Mouse (Mus musculus): ENCODE results near the gene Col4a1. TPM values are rescaled to one million over a fixed set of nuclear protein-coding genes. Genes with fewer than 3 reads are reported as not detected.
A peak's percentile ranks its signal among the peaks of the same experiment; 100 is the strongest.

Gene Col4a1
- polyA plus RNA-seq (2014; fragmentation: Nextera tagmentation; extraction: Ambion mirVana) = 118 and 130 TPM in 2 replicates

DNA sequence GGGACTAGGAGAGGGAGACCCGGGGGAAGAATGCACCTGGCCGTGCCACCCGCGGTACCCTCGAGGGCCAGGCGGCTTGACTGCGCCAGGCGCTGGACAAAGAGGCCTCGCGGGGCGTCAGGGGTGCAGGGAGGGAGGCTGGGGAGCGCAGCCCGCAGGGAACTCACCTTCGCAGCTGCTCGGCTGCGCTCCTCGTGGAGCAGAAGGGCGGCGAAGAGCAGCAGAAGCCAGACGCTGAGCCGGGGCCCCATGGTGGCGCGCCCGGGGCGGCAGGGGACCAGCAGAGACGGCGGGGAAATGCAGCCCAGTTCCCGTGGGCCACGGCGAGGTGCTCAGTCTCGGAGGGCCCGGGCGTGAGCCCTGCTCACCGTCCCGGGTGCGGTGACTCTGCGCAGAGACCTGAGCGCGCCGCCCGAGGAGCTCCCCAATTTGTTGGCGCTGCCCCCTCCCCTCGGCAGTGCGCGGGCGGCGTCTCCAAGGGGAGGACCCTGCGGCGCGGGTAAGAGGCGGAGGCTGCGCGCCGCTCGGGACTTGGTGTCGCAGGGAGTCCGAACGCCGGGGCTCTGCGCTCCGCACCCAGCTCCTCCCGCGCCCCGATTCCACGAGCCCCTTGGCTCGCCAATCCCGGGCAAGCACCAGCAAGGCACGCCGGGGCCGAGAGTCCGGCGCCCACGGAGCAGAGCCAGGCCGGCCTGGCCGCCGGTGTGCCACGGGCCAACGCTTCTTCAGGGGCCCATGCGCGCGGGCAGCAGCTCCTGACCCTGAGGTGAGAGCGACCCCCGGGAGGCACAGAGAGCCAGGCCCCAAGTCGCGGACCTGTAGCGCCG is at the start of gene Col4a1, which contains the start of gene Col4a2:
Gene Col4a1 (minus strand): TSS at position 478 of the 827 bp plus-strand sequence.
Gene Col4a2 (plus strand): TSS at position 457 of the 827 bp plus-strand sequence.
- Histone ChIP-seq H3K9me3 (ENCODE audit: control insufficient read depth, low read length) (no peaks in the 10 kb centered on the region), H3K27me3 (ENCODE audit: control insufficient read depth, insufficient read depth, low read length) (peaks cover 34% of the 10 kb centered on the region), H3K4me2 (ENCODE audit: low read depth, low read length, severe bottlenecking) (peak within 1 kb of the TSS; percentile 96), H3K9ac (ENCODE audit: low read length) (peak within 1 kb of the TSS; percentile 73), H3K4me3 (ENCODE audit: low read depth, low read length) (peak within 1 kb of the TSS; percentile 62), H3K36me3 (ENCODE audit: control insufficient read depth, insufficient read depth, low read length) (no peaks in the 10 kb centered on the region), H3K4me1 (replicated peaks; ENCODE audit: control insufficient read depth, insufficient read depth, low read length) (peaks cover 15% of the 10 kb centered on the region), H3K27ac (ENCODE audit: low read depth, low read length) (peak within 1 kb of the TSS; percentile 25; the same call in 1 of the 2 replicates)
- DNase-seq (ENCODE audit: low spot score) (peak; percentile 86), ATAC-seq (replicated peaks; ENCODE audit: low FRiP score) (peak; percentile 72)
- WGBS = under 1% methylated on average over 80 of the region's 87 CpGs

DNA sequence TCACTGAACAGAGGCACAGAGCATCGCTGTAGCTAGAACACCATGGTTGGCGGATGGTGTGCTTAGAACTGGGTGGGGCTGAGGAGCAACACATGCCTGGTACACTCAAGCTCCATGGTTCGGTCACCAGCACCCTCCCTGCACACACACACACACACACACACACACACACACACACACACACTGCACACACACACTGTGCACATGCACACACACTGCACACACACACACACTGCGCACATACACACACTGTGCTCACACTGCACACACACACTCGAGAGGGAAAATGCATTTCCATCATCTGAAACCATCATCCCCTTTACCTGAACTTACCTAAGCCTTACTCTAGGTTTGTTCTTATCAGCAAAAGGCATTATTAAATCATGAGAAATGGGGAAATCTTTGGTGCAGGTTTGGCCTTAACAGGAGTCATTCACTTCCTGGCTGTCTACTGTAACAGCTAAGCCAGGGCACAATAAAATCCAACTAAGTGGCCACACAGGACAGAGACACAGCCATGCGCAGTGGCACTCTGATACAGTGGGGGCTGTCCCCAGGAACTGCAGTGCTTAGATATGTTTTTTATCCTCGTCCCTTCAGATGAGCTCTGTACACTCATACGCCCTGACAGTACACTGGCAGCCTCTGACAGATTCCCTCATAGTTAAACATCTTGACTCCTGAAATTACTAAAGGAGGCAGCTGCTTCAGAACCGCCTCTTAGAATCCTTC is 49.1 kb upstream of the Col4a1 start:
- no peaks in the 10 kb centered on the region for H3K36me3 ChIP-seq (ENCODE audit: control insufficient read depth, insufficient read depth, low read length)
- DNase-seq (ENCODE audit: low spot score) = no peak
- peak overlapping the region; percentile 39 for H3K27ac ChIP-seq (ENCODE audit: low read depth, low read length)
- H3K9ac ChIP-seq (ENCODE audit: low read length) = peak overlapping the region; percentile 4; the same call in 1 of the 2 replicates
- no peak; the same call in 1 of the 2 replicates for ATAC-seq (replicated peaks; ENCODE audit: low FRiP score)
- no peak overlapping the region for H3K4me3 ChIP-seq (ENCODE audit: low read depth, low read length)
- no peaks in the 10 kb centered on the region for H3K9me3 ChIP-seq (ENCODE audit: control insufficient read depth, low read length)
- 69% methylated on average over 9 of the region's 9 CpGs for WGBS
- H3K27me3 ChIP-seq (ENCODE audit: control insufficient read depth, insufficient read depth, low read length) = no peaks in the 10 kb centered on the region
- peaks cover 20% of the 10 kb centered on the region; the same call in 1 of the 2 replicates for H3K4me1 ChIP-seq (replicated peaks; ENCODE audit: control insufficient read depth, insufficient read depth, low read length)
- no peak overlapping the region for H3K4me2 ChIP-seq (ENCODE audit: low read depth, low read length, severe bottlenecking)

DNA sequence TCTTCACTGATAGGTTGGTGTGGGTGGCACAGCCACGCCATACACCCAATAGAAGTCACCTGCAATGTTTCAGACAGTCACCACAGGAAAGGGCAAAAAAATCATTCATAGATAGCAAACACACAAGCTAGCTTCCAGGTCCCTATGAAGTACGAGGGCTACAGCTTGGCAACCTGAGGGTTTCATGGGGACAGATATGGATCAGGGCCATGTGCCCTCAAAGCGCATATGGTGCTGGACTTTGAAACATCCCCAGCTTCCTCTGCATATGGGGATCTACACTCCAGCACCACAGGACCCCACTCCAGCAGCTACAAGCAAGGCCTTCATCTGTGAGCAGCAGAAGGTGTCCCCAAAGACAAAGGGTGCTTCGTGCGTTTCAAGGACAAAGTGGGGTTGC is 47.2 kb upstream of the Col4a1 start:
- H3K27me3 ChIP-seq (ENCODE audit: control insufficient read depth, insufficient read depth, low read length) = no peaks in the 10 kb centered on the region
- no peaks in the 10 kb centered on the region for H3K36me3 ChIP-seq (ENCODE audit: control insufficient read depth, insufficient read depth, low read length)
- no peak overlapping the region for H3K9ac ChIP-seq (ENCODE audit: low read length)
- no peak for DNase-seq (ENCODE audit: low spot score)
- no peak overlapping the region for H3K4me2 ChIP-seq (ENCODE audit: low read depth, low read length, severe bottlenecking)
- no peak overlapping the region for H3K4me3 ChIP-seq (ENCODE audit: low read depth, low read length)
- H3K9me3 ChIP-seq (ENCODE audit: control insufficient read depth, low read length) = no peaks in the 10 kb centered on the region
- peaks cover 20% of the 10 kb centered on the region; the same call in 1 of the 2 replicates for H3K4me1 ChIP-seq (replicated peaks; ENCODE audit: control insufficient read depth, insufficient read depth, low read length)
- H3K27ac ChIP-seq (ENCODE audit: low read depth, low read length) = no peak overlapping the region
- ATAC-seq (replicated peaks; ENCODE audit: low FRiP score) = no peak
- WGBS = 86% methylated on average over 5 of the region's 5 CpGs

DNA sequence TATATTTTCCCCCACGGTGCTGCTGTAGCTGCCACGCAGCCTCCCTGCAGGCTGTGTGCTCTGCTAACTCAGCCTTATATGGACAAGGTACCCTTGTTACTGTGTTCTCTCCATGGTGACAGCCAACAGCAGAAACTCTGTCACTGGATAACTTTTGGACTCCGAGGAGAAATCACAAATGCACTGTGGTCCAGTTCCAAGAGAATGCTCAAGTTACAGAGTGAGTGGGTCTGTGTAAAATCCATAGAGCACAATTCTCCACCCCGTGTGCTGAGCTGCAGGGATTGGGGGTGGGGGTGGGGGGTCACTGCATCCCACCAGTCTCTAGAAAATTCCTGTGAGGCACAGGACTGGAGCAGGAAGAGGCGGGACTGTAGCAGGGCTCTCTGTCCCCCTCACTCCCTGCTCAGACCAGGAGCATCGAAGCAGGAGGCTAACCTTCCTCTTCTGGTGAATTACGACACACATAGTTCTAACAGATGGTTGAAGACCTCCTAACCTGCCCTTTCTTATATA is 45.4 kb upstream of the Col4a1 start:
- H3K27me3 ChIP-seq (ENCODE audit: control insufficient read depth, insufficient read depth, low read length) = no peaks in the 10 kb centered on the region
- DNase-seq (ENCODE audit: low spot score) (no peak), ATAC-seq (replicated peaks; ENCODE audit: low FRiP score) (no peak)
- H3K4me1 ChIP-seq (replicated peaks; ENCODE audit: control insufficient read depth, insufficient read depth, low read length) = peaks cover 13% of the 10 kb centered on the region; the same call in 1 of the 2 replicates
- H3K36me3 ChIP-seq (ENCODE audit: control insufficient read depth, insufficient read depth, low read length) = no peaks in the 10 kb centered on the region
- H3K4me3 ChIP-seq (ENCODE audit: low read depth, low read length) = no peak overlapping the region
- no peak overlapping the region for H3K4me2 ChIP-seq (ENCODE audit: low read depth, low read length, severe bottlenecking)
- WGBS = 76% methylated on average over 7 of the region's 7 CpGs
- no peaks in the 10 kb centered on the region for H3K9me3 ChIP-seq (ENCODE audit: control insufficient read depth, low read length)
- no peak overlapping the region for H3K9ac ChIP-seq (ENCODE audit: low read length)
- H3K27ac ChIP-seq (ENCODE audit: low read depth, low read length) = no peak overlapping the region

DNA sequence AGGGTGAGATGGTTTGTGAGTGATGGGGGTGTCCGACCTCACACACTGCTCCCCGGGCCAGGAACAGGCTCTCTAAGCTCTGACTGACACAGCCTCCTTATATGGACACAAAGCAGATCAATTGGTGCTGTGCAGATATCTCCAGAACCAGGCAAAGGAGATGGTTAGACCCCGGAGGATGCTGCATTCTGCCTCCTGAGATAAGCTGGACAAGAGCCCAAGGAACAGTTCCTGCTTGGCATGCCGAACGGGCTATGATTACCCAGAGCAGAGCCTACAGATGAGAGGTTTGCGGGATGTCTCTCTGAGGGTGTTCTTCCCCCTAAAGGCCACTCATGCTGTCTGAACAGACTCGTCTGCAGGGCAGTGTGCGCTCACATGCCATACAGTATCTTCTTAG is 44.1 kb upstream of the Col4a1 start:
- H3K4me3 ChIP-seq (ENCODE audit: low read depth, low read length) = no peak overlapping the region
- no peak overlapping the region for H3K27ac ChIP-seq (ENCODE audit: low read depth, low read length)
- WGBS = 90% methylated on average over 8 of the region's 8 CpGs
- H3K27me3 ChIP-seq (ENCODE audit: control insufficient read depth, insufficient read depth, low read length) = no peaks in the 10 kb centered on the region
- H3K9me3 ChIP-seq (ENCODE audit: control insufficient read depth, low read length) = no peaks in the 10 kb centered on the region
- H3K4me1 ChIP-seq (replicated peaks; ENCODE audit: control insufficient read depth, insufficient read depth, low read length) = peaks cover 5% of the 10 kb centered on the region; the same call in 1 of the 2 replicates
- H3K36me3 ChIP-seq (ENCODE audit: control insufficient read depth, insufficient read depth, low read length) = no peaks in the 10 kb centered on the region
- H3K9ac ChIP-seq (ENCODE audit: low read length) = no peak overlapping the region
- no peak for ATAC-seq (replicated peaks; ENCODE audit: low FRiP score)
- DNase-seq (ENCODE audit: low spot score) = no peak
- H3K4me2 ChIP-seq (ENCODE audit: low read depth, low read length, severe bottlenecking) = no peak overlapping the region

DNA sequence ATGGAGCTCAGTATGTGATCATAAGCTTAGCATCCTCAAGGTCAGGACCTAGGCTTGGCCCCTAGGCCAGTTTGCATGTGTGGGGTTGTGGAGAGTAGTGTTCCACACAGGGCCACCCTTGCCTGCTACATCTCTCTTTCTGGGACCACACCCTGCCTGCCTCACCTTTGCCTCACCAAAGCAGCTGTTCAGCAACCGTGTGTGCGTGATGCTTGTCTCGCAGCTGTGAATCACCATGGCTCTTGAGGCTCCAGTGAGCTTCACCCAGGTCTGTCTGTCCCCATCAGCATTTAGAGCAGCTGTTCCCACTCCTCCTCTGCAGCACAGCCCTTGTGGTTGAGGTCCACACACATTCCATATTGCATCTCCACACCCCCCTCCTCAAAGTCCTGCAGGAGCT is 43.3 kb upstream of the Col4a1 start:
- Histone ChIP-seq H3K9me3 (ENCODE audit: control insufficient read depth, low read length) (no peaks in the 10 kb centered on the region), H3K4me1 (replicated peaks; ENCODE audit: control insufficient read depth, insufficient read depth, low read length) (peaks cover 3% of the 10 kb centered on the region; the same call in 1 of the 2 replicates), H3K36me3 (ENCODE audit: control insufficient read depth, insufficient read depth, low read length) (no peaks in the 10 kb centered on the region), H3K27me3 (ENCODE audit: control insufficient read depth, insufficient read depth, low read length) (no peaks in the 10 kb centered on the region), H3K4me3 (ENCODE audit: low read depth, low read length) (no peak overlapping the region), H3K9ac (ENCODE audit: low read length) (no peak overlapping the region), H3K27ac (ENCODE audit: low read depth, low read length) (no peak overlapping the region), H3K4me2 (ENCODE audit: low read depth, low read length, severe bottlenecking) (no peak overlapping the region)
- DNase-seq (ENCODE audit: low spot score) = no peak
- ATAC-seq (replicated peaks; ENCODE audit: low FRiP score) = no peak
- WGBS = 85% methylated on average over 3 of the region's 3 CpGs

DNA sequence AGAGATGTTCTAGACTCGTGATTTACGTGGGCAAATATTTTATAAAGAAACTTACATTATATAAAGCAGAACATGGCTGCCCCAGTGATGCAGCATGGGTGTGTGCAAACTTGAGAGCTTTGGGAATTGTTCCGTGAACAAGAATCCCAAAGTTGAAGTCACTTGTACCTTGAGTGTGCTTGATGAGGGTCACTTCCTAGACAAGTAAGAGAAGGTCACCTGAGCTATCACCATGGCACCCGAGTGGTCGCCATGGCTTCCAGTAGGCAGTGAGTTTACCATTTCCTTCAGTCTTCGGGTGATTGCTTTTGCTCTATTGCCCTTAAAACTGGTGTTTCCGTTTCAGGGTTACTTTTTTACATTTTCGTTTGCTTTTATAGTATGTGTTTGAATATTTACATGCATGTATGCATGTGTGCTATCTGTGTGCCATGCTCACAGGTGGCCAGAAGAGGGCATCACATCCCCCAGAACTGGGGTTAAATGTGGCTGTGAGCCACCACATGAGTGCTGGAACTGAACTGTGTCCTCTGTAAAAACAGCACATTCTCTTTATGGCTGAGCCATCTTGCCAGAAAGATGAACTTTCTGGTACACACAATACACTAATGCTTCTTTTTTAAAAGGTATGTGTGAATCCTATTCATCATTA is 42.3 kb upstream of the Col4a1 start:
- Histone ChIP-seq H3K4me1 (replicated peaks; ENCODE audit: control insufficient read depth, insufficient read depth, low read length) (no peaks in the 10 kb centered on the region), H3K4me3 (ENCODE audit: low read depth, low read length) (no peak overlapping the region), H3K9ac (ENCODE audit: low read length) (no peak overlapping the region), H3K27me3 (ENCODE audit: control insufficient read depth, insufficient read depth, low read length) (no peaks in the 10 kb centered on the region), H3K9me3 (ENCODE audit: control insufficient read depth, low read length) (no peaks in the 10 kb centered on the region), H3K4me2 (ENCODE audit: low read depth, low read length, severe bottlenecking) (no peak overlapping the region), H3K36me3 (ENCODE audit: control insufficient read depth, insufficient read depth, low read length) (no peaks in the 10 kb centered on the region), H3K27ac (ENCODE audit: low read depth, low read length) (no peak overlapping the region)
- WGBS = 92% methylated on average over 8 of the region's 8 CpGs
- ATAC-seq (replicated peaks; ENCODE audit: low FRiP score) (no peak), DNase-seq (ENCODE audit: low spot score) (no peak)

DNA sequence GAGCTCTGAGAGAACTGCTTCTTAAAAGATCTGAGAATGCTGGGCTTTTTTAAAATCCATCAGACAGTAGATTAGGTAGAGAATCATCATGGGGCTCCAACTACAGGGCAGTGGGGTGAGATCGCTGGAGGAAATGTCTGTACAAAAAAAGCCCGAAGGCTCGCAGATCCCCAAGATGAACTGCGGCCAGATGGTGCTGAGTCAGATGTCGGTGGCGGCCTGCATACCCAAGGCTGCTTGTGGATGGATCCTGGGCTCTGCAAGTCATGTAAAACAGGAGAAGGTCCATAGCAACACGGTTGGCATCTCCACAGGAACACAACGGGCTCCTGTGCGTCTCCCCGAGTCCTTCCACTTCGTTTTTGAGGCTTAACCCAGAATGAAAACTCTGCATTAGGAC is 39.9 kb upstream of the Col4a1 start:
- Histone ChIP-seq H3K9ac (ENCODE audit: low read length) (no peak overlapping the region), H3K36me3 (ENCODE audit: control insufficient read depth, insufficient read depth, low read length) (no peaks in the 10 kb centered on the region), H3K9me3 (ENCODE audit: control insufficient read depth, low read length) (no peaks in the 10 kb centered on the region), H3K4me3 (ENCODE audit: low read depth, low read length) (no peak overlapping the region), H3K4me1 (replicated peaks; ENCODE audit: control insufficient read depth, insufficient read depth, low read length) (no peaks in the 10 kb centered on the region), H3K27ac (ENCODE audit: low read depth, low read length) (no peak overlapping the region), H3K4me2 (ENCODE audit: low read depth, low read length, severe bottlenecking) (no peak overlapping the region), H3K27me3 (ENCODE audit: control insufficient read depth, insufficient read depth, low read length) (no peaks in the 10 kb centered on the region)
- 91% methylated on average over 11 of the region's 11 CpGs for WGBS
- ATAC-seq (replicated peaks; ENCODE audit: low FRiP score) (no peak), DNase-seq (ENCODE audit: low spot score) (no peak)
